Mouse (Mus musculus): ENCODE data around the gene Fen1. TPM values are rescaled to one million over a fixed set of nuclear protein-coding genes. Genes with fewer than 3 reads are reported as not detected.
A peak's percentile ranks its signal among the peaks of the same experiment; 100 is the strongest.

The Fen1 gene
- polyA plus RNA-seq (2012; ENCODE audit: insufficient read depth, insufficient read length, low replicate concordance, missing spikeins) = not detected in 2 replicates

DNA sequence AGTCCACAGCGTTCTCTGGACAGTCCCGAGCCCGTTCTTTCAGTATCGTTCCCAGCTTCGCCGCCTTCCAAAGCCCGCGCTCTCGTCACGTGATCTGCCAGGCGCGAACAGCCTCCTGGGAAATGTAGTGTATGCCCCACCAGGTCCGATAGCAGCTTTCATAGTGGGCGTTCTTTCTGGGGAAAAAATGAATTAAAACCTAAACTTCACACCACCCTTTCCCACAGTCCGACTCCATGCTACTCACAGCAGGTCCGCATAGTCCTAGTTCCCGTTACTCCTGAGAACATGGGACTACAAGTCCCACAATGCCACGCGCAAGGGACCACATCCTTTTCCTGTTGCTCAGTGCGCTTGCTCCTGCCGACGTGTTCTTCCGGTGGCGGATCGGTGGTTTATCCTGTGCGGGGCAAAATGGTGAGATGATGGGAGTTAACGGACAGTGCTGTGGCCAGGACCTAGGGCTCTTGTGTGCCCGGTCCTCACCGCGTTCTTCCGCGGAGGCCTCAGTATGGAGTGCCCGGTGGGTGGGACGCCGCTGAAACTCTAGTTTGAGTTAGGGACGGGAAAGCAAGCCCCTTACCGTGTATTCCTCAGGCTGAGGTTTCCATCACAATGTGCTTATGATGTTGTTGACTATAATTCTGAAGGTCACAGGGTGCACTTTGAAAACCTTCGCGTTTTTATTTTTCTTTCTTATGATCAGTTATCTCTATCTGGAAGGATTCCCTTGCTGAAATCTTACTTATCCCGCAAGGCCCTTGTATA lies at the start of gene Fen1, which contains the start of gene Tmem258:
TSS of gene Fen1 (minus strand) at position 322 of the 768 bp plus-strand sequence.
TSS of gene Tmem258 (plus strand) at position 167 of the 768 bp plus-strand sequence.
- Histone ChIP-seq H3K4me1 (ENCODE audit: control insufficient read depth, insufficient read depth, low read length) (no peaks in the 10 kb centered on the region), H3K27ac (ENCODE audit: insufficient read depth, low read depth, low read length) (peak within 1 kb of the TSS; percentile 94), H3K4me3 (ENCODE audit: insufficient read depth, low read depth, low read length) (peak within 1 kb of the TSS; percentile 76)
- peak; percentile 59; the same call in 1 of the 2 replicates for TF ChIP-seq POLR2A (IDR thresholded peaks at IDR 0.05; ENCODE audit: insufficient read depth, low read depth, low read length)
- TF ChIP-seq CTCF (IDR thresholded peaks at IDR 0.05; ENCODE audit: insufficient read depth, low read depth, low read length) = no peak
- WGBS = under 1% methylated on average over 40 of the region's 40 CpGs

DNA sequence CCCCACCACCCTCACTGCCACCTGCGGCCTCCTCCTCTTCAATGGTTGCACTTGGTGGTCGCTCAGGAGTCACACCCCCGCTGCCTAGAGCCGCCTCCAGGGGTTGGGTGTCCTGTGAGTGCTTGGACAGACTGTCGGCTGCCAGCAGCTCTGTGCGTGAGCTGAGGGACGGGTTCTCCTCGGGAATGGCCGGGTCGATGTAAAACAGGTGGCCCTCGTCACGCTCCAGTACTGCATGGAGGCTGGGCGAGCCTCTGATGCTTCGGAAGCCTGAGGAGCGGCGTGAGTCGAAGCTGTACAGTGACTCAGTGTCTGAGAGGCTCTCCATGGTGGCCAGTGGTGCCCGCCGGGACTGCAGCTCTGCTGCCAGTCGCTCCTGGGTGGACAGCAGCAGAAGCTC lies 44.2 kb upstream of the Fen1 start:
- WGBS = 71% methylated on average over 20 of the region's 20 CpGs
- no peak for TF ChIP-seq CTCF (IDR thresholded peaks at IDR 0.05; ENCODE audit: insufficient read depth, low read depth, low read length)
- TF ChIP-seq POLR2A (IDR thresholded peaks at IDR 0.05; ENCODE audit: insufficient read depth, low read depth, low read length) = no peak
- H3K4me3 ChIP-seq (ENCODE audit: insufficient read depth, low read depth, low read length) = no peak overlapping the region
- no peaks in the 10 kb centered on the region for H3K4me1 ChIP-seq (ENCODE audit: control insufficient read depth, insufficient read depth, low read length)
- H3K27ac ChIP-seq (ENCODE audit: insufficient read depth, low read depth, low read length) = no peak overlapping the region

DNA sequence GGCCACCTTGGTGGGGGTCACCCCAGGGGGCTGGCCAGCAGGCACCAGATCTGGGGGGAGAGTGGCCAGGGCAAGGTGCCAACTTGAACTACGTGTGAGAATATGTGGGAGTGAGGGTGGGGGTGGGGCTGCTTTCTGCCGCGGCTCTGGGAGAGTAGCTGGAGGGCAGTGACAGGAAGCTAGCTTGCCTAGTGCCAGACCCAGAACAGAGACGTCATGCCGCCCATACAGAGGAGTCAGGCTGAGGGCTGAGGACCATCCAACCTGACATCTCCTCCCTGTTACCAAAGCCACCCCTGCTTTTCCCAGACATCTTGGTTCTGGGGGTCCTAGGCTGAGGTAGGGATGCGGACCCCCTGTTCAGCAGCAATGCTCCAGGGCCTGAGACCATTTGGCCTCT lies 43.2 kb upstream of the Fen1 start:
- WGBS = 38% methylated on average over 6 of the region's 6 CpGs
- no peak for TF ChIP-seq CTCF (IDR thresholded peaks at IDR 0.05; ENCODE audit: insufficient read depth, low read depth, low read length)
- no peak for TF ChIP-seq POLR2A (IDR thresholded peaks at IDR 0.05; ENCODE audit: insufficient read depth, low read depth, low read length)
- Histone ChIP-seq H3K4me1 (ENCODE audit: control insufficient read depth, insufficient read depth, low read length) (no peaks in the 10 kb centered on the region), H3K27ac (ENCODE audit: insufficient read depth, low read depth, low read length) (no peak overlapping the region), H3K4me3 (ENCODE audit: insufficient read depth, low read depth, low read length) (no peak overlapping the region)

DNA sequence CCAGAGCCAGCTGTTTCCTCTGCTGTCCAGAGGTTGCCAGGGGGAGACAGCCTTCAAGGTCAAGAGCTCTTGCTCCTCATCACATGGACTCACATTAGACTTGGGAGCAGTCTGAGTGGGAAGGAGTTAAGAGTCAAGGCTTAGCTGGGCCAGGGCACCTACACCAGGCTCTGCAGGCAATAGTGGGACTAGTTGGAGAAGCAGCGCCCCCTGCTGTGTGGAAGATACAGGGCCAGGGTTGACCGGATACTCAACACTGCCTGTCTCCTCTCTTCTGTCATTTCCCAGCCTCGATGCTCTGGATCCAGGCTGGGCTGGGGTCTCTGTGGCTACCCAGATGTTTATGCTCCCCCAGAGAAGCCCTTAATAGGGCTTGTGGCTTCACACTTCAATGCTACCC lies 40.2 kb upstream of the Fen1 start:
- peaks cover 8% of the 10 kb centered on the region for H3K4me1 ChIP-seq (ENCODE audit: control insufficient read depth, insufficient read depth, low read length)
- H3K4me3 ChIP-seq (ENCODE audit: insufficient read depth, low read depth, low read length) = no peak overlapping the region
- no peak overlapping the region for H3K27ac ChIP-seq (ENCODE audit: insufficient read depth, low read depth, low read length)
- no peak for TF ChIP-seq POLR2A (IDR thresholded peaks at IDR 0.05; ENCODE audit: insufficient read depth, low read depth, low read length)
- TF ChIP-seq CTCF (IDR thresholded peaks at IDR 0.05; ENCODE audit: insufficient read depth, low read depth, low read length) = peak; percentile 39; the same call in 1 of the 2 replicates
- WGBS = 35% methylated on average over 3 of the region's 3 CpGs

DNA sequence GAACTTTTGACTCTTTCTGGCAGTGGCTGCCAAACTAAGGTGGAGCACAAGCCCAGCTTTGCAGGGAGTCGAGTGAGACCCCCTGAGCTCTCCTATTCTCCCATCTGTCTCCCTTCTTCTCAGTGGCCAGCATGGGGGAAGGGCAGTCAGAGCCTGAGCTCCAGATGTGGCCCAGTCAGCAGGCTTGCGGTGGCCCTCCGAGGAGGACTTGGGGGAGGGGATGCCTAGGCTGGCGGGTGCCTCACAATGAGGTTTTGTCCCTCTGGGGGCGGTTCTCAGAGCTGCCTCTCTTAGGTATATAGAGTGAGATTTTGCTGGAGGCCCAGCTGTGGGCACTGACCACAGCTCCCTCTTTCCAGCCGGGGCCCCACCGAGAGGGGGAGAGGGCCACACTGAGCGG lies 38.9 kb upstream of the Fen1 start:
- Histone ChIP-seq H3K4me1 (ENCODE audit: control insufficient read depth, insufficient read depth, low read length) (peaks cover 8% of the 10 kb centered on the region), H3K4me3 (ENCODE audit: insufficient read depth, low read depth, low read length) (no peak overlapping the region), H3K27ac (ENCODE audit: insufficient read depth, low read depth, low read length) (no peak overlapping the region)
- no peak for TF ChIP-seq CTCF (IDR thresholded peaks at IDR 0.05; ENCODE audit: insufficient read depth, low read depth, low read length)
- TF ChIP-seq POLR2A (IDR thresholded peaks at IDR 0.05; ENCODE audit: insufficient read depth, low read depth, low read length) = no peak
- WGBS = 28% methylated on average over 8 of the region's 8 CpGs

DNA sequence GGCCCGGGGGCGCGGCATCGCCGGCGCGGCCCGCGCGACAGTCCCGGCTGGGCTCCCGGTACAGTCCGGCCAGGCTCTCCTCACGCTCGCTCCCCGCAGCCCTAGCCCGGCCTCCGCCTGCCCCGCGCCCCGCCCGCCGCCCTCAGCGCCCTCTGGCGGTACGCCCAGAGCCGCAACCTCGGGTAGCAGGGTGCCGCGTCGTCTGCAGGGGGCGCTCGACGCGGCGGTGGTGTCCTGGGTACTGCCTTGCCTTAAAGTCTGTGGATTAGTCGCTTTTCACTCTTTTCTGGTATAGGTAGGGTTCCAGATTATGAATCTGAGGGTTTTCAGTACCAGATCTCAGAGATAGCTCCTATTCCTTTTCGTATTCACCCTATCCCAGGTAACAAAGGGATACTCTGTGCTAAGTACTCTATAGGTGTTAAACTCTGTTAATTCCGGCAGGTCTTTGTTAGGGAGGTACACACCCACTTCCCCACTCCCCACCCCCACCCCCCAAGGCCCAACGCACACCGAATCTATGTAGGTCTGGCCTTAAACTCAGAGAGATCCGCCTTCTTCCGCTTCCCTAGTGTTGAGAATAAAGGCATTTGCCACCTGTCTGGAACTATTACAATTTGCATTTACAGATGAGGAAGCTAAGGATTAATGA lies 36.8 kb upstream of the Fen1 start, which contains the start of gene Myrf:
TSS of gene Myrf (minus strand) at position 95 of the 652 bp plus-strand sequence.
- no peak for TF ChIP-seq POLR2A (IDR thresholded peaks at IDR 0.05; ENCODE audit: insufficient read depth, low read depth, low read length)
- peak; percentile 99 for TF ChIP-seq CTCF (IDR thresholded peaks at IDR 0.05; ENCODE audit: insufficient read depth, low read depth, low read length)
- Histone ChIP-seq H3K4me1 (ENCODE audit: control insufficient read depth, insufficient read depth, low read length) (peaks cover 8% of the 10 kb centered on the region), H3K27ac (ENCODE audit: insufficient read depth, low read depth, low read length) (no peak within 1 kb of the TSS), H3K4me3 (ENCODE audit: insufficient read depth, low read depth, low read length) (peak within 1 kb of the TSS; percentile 63)
- WGBS = 7% methylated on average over 43 of the region's 43 CpGs

DNA sequence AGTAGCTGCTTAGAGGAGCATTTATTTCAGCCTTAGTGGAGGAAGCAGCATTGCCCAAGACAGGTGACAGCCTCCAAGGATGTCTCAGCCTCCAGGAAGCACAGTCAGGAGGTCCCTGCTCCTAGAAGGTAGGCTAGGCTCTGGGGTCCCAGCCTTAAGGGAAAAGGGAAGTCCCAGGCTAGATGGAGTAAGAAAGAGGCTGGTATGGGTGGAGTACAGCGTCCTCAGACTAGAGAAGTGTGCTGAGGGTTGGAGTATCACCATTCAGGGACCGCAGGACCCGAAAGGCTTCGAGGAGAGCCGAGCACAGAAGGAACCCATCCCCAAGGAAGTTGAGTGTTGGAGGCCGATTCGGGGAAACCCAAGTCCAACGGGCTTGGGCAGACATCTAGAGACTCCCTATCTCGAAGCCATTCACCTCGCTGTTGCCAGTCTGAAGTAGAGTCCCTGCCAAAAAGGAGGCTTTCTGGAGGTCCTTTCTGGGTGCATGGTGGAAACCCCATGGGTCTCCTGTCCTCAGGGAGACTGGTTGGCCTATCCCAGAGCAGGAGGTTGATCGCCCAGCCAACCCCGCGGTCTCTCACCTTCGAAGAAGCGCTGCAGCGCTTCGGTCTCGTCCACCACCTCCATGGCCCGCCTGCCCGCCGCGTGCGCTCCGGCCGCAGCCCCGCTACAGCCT lies 36.1 kb upstream of the Fen1 start:
- peak overlapping the region; percentile 63 for H3K4me3 ChIP-seq (ENCODE audit: insufficient read depth, low read depth, low read length)
- H3K4me1 ChIP-seq (ENCODE audit: control insufficient read depth, insufficient read depth, low read length) = peaks cover 8% of the 10 kb centered on the region
- WGBS = 3% methylated on average over 26 of the region's 26 CpGs
- TF ChIP-seq CTCF (IDR thresholded peaks at IDR 0.05; ENCODE audit: insufficient read depth, low read depth, low read length) = no peak
- no peak for TF ChIP-seq POLR2A (IDR thresholded peaks at IDR 0.05; ENCODE audit: insufficient read depth, low read depth, low read length)
- H3K27ac ChIP-seq (ENCODE audit: insufficient read depth, low read depth, low read length) = no peak overlapping the region

DNA sequence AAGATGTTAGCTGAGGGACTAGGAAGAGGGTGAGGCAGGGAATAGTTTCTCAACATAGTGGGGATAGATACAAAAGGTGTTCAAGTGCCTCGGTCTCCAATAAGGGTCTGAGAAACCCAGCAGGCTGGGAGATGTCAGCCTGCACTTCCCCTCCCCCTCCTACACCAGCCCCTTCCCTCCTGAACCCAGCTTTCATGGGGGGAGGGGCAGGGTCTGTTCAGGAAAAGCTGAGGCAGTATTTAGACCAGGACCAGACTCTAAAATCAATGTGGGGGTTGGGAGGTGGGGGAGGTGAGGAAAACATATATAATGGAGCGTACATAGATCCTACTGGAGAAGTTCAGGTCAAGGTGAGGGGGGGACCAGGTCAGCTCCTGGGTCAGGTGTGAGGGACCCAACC lies 35.5 kb upstream of the Fen1 start:
- Histone ChIP-seq H3K4me1 (ENCODE audit: control insufficient read depth, insufficient read depth, low read length) (peaks cover 8% of the 10 kb centered on the region), H3K27ac (ENCODE audit: insufficient read depth, low read depth, low read length) (no peak overlapping the region), H3K4me3 (ENCODE audit: insufficient read depth, low read depth, low read length) (no peak overlapping the region)
- WGBS = 55% methylated on average over 2 of the region's 2 CpGs
- TF ChIP-seq POLR2A (IDR thresholded peaks at IDR 0.05; ENCODE audit: insufficient read depth, low read depth, low read length) (no peak), CTCF (IDR thresholded peaks at IDR 0.05; ENCODE audit: insufficient read depth, low read depth, low read length) (no peak)

All from olfactory bulb, adult 2 months (tissue).